Mouse (Mus musculus) spleen, adult 2 months (tissue): ENCODE measurements at regions not wholly inside any gene's neighbourhood (a gene's known extent, or its start where the extent isn't known, plus 50 kb on each side); places are given as distances from the start of the nearest gene placed in this dataset.

Experiments used
- CTCF ChIP-seq: fragments of 200-500 bp; IDR thresholded peaks from 2 replicates; pipeline ENCODE4 v1.5.1; 2011; ENCODE audit warnings: mild to moderate bottlenecking, inconsistent platforms; ENCODE audit not compliant: insufficient read depth, insufficient read length, insufficient replicate concordance; ENCODE audit errors: extremely low read depth
- POLR2A ChIP-seq: fragments of 200-500 bp; IDR thresholded peaks from 2 replicates; pipeline ENCODE4 v1.6.1; 2011; ENCODE audit warnings: low read depth, low read length, inconsistent platforms

DNA sequence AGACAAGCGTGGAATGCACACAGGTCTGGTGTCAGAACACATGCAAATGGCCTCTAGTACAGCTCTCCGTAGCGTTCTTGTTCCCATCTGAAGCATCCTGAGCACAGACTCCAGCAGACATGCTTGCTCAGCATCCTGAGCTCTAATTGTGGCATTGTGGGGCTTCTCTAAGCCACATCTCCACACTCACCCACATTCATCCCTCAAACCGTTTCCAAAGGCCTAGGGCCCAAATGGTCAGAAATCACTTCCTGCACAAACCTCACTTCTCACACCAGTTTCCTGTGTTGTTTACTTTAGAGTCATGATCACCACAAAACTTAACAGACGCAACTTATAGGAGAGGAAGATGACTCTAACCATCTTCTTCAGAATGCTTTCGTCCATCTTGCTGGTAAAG is 358.1 kb downstream of the Setd4 start:
- TF ChIP-seq POLR2A (no peak), CTCF (no peak)
